Mouse (Mus musculus) left cerebral cortex, adult 9 months (tissue): ENCODE results near the gene Rbm39.
A peak's percentile ranks its signal among the peaks of the same experiment; 100 is the strongest.
"Not testable (repeated sequence)": the region's sequence is repeated elsewhere in the genome, so short reads cannot be mapped to it uniquely, and the experiment has no call there.

Experiments used
- DNase-seq, 2 experiments: peaks; one replicate each; pipeline ENCODE4 v3.0.0; 2022; ENCODE audit warnings: low spot score in 2 of 2

Gene Rbm39

GRCm38 (mm10) chr2:156180094-156180821, at the start of gene Rbm39:
Gene Rbm39 (minus strand): TSS chr2:156180238.
- DNase-seq, result peak; percentile 99 to 100

- DNase-seq, result no peak
Measured at GRCm38 (mm10) chr2:156229171-156229570, 49.1 kb upstream of the Rbm39 start.

- DNase-seq, result no peak
Measured at GRCm38 (mm10) chr2:156227689-156228088, 47.7 kb upstream of the Rbm39 start.

- no peak for DNase-seq
Measured at GRCm38 (mm10) chr2:156224043-156224442, 44.0 kb upstream of the Rbm39 start.

- DNase-seq, result no peak
Measured at GRCm38 (mm10) chr2:156222100-156222499, 42.1 kb upstream of the Rbm39 start.

GRCm38 (mm10) chr2:156217786-156218185, 37.7 kb upstream of the Rbm39 start:
- no peak for DNase-seq

- no peak for DNase-seq
Measured at GRCm38 (mm10) chr2:156203917-156204316, 23.9 kb upstream of the Rbm39 start.

GRCm38 (mm10) chr2:156202848-156203437, 22.9 kb upstream of the Rbm39 start:
- DNase-seq, result peak in 1 of 2 experiments; percentile 48

- no peak for DNase-seq
Measured at GRCm38 (mm10) chr2:156201486-156201885, 21.4 kb upstream of the Rbm39 start.

- DNase-seq, result no peak
Measured at GRCm38 (mm10) chr2:156199944-156200343, 19.9 kb upstream of the Rbm39 start.

- no peak for DNase-seq
Measured at GRCm38 (mm10) chr2:156197129-156197911, 17.3 kb upstream of the Rbm39 start.

GRCm38 (mm10) chr2:156196302-156197128, 16.5 kb upstream of the Rbm39 start, which contains the start of gene Phf20:
Gene Phf20 (plus strand): TSS chr2:156196466.
- DNase-seq, result peak; percentile 94 to 97

GRCm38 (mm10) chr2:156194571-156194970, 14.5 kb upstream of the Rbm39 start:
- no peak for DNase-seq

- no peak for DNase-seq
Measured at GRCm38 (mm10) chr2:156193066-156193862, 13.2 kb upstream of the Rbm39 start.

- DNase-seq, result no peak
Measured at GRCm38 (mm10) chr2:156192068-156192467, 12.0 kb upstream of the Rbm39 start.

- no peak for DNase-seq
Measured at GRCm38 (mm10) chr2:156191540-156191939, 11.5 kb upstream of the Rbm39 start.

- DNase-seq, result no peak
Measured at GRCm38 (mm10) chr2:156190004-156190896, 10.2 kb upstream of the Rbm39 start.

- DNase-seq, result not testable (repeated sequence)
Measured at GRCm38 (mm10) chr2:156189241-156189640, 9.2 kb upstream of the Rbm39 start.

GRCm38 (mm10) chr2:156181592-156181991, 1.6 kb upstream of the Rbm39 start:
- DNase-seq, result no peak
